Mouse (Mus musculus) C2C12 (cell line): ENCODE measurements around the gene E2f8.

Source experiments
- CEBPB ChIP-seq: IDR thresholded peaks from one replicate; pipeline ENCODE4 v1.6.1; 2011; ENCODE audit warnings: low read depth, mild to moderate bottlenecking, control low read depth, moderate library complexity
- CTCF ChIP-seq: IDR thresholded peaks from one replicate; pipeline ENCODE4 v1.5.1; 2011; ENCODE audit not compliant: control insufficient read depth, insufficient read depth, insufficient read length
- FOSL1 ChIP-seq: IDR thresholded peaks from one replicate; pipeline ENCODE4 v1.8.0; 2011; ENCODE audit warnings: mild to moderate bottlenecking, low read length; ENCODE audit not compliant: poor library complexity, insufficient read depth, severe bottlenecking
- MAX ChIP-seq: IDR thresholded peaks from one replicate; pipeline ENCODE4 v1.6.1; 2011; ENCODE audit warnings: mild to moderate bottlenecking, control low read depth
- MYOD1 ChIP-seq: IDR thresholded peaks from one replicate; pipeline ENCODE4 v1.6.1; 2011; ENCODE audit warnings: low read depth; ENCODE audit not compliant: control insufficient read depth, insufficient read length
- MYOG ChIP-seq: IDR thresholded peaks from one replicate; pipeline ENCODE4 v1.6.1; 2011; ENCODE audit not compliant: control insufficient read depth, insufficient read length; ENCODE audit errors: extremely low read depth
- USF1 ChIP-seq: IDR thresholded peaks from one replicate; pipeline ENCODE4 v1.6.1; 2011; ENCODE audit warnings: low read depth, mild to moderate bottlenecking, control low read depth, moderate library complexity

- TF ChIP-seq CTCF: no peak
- TF ChIP-seq MAX: no peak
- TF ChIP-seq MYOD1: no peak
- no peak for TF ChIP-seq USF1
- no peak for TF ChIP-seq CEBPB
- no peak for TF ChIP-seq MYOG
- no peak for TF ChIP-seq FOSL1
Measured at GRCm38 (mm10) chr7:48923620-48924019, 42.2 kb upstream of the E2f8 start.
